Mouse (Mus musculus): Measurements from ENCODE around the gene Hbq1a. TPM values are rescaled to one million over a fixed set of nuclear protein-coding genes. Genes with fewer than 3 reads are reported as not detected.
A peak's percentile ranks its signal among the peaks of the same experiment; 100 is the strongest.

The Hbq1a gene
- polyA plus RNA-seq, 1 experiment from 2014 or later = 1.8 TPM

GRCm38 (mm10) chr11:32266776-32267175 is 33.1 kb upstream of the Hbq1a start:
- peaks cover 5% of the 10 kb centered on the region for H3K4me1 ChIP-seq (ENCODE audit: control insufficient read depth, insufficient read depth, low read length)
- H3K9ac ChIP-seq (ENCODE audit: low read depth, low read length) = peak overlapping the region; percentile 90
- H3K27me3 ChIP-seq (replicated peaks; ENCODE audit: control insufficient read depth, insufficient read depth, low read length) = no peaks in the 10 kb centered on the region
- WGBS = 23% methylated on average over 6 of the region's 6 CpGs
- H3K9me3 ChIP-seq (ENCODE audit: control insufficient read depth, low read length) = no peaks in the 10 kb centered on the region
- H3K27ac ChIP-seq (replicated peaks; ENCODE audit: low read depth, low read length) = peak overlapping the region; percentile 93
- H3K4me3 ChIP-seq (ENCODE audit: low read depth, low read length) = peak overlapping the region; percentile 79
- peak overlapping the region; percentile 62 for H3K4me2 ChIP-seq (ENCODE audit: low read depth, low read length)
- no peak for DNase-seq (ENCODE audit: low spot score)
- ATAC-seq (ENCODE audit: low read depth) = no peak
- 0 out of 2 replicates have a peak, but pooled peaks cover 5% of the 10 kb centered on the region for H3K36me3 ChIP-seq (ENCODE audit: control insufficient read depth, insufficient read depth, low read length)

DNA sequence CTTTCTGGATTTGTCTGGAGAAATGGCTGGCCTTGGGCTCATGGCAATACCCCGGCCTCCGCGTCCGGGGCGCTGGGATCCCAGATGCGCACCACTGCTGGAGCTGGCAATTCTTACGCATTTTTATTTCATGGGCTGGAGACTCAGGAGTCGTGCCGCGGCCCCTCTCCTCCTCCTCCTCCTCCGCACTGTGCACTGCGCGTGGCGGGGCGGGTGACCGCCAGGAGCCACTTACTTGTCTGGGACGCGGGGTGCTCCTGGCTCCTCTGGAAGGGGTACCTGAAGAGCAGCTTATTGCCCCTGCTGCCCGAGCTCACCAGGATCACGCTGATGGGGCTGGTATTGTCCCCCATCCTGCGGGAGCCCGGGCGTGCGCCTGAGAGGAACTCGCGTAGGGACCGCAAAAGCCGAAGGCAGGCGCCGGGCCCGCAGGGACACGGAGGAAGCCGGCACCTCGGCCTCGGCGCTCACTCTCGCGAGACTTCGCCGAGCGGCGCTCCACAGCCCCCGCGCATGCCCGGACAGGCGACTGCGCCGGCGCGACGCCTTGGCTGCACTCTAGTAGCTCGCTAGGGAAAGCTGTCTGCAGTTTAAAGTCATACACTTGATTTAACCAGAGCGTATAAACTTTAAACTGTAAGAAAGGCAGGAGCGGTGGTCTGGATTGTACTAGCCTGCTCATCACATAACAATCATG is 32.5 kb upstream of the Hbq1a start, which contains the start of gene Nprl3:
TSS of gene Nprl3 (minus strand) at position 520 of the 697 bp plus-strand sequence.
- ATAC-seq (ENCODE audit: low read depth) (peak; percentile 100), DNase-seq (ENCODE audit: low spot score) (peak; percentile 97)
- Histone ChIP-seq H3K4me1 (ENCODE audit: control insufficient read depth, insufficient read depth, low read length) (peaks cover 5% of the 10 kb centered on the region), H3K4me2 (ENCODE audit: low read depth, low read length) (peak within 1 kb of the TSS; percentile 62), H3K4me3 (ENCODE audit: low read depth, low read length) (peak within 1 kb of the TSS; percentile 79), H3K27ac (replicated peaks; ENCODE audit: low read depth, low read length) (peak within 1 kb of the TSS; percentile 93), H3K36me3 (ENCODE audit: control insufficient read depth, insufficient read depth, low read length) (no peaks in the 10 kb centered on the region), H3K27me3 (replicated peaks; ENCODE audit: control insufficient read depth, insufficient read depth, low read length) (no peaks in the 10 kb centered on the region), H3K9ac (ENCODE audit: low read depth, low read length) (peak within 1 kb of the TSS; percentile 90), H3K9me3 (ENCODE audit: control insufficient read depth, low read length) (no peaks in the 10 kb centered on the region)
- WGBS = under 1% methylated on average over 45 of the region's 54 CpGs

GRCm38 (mm10) chr11:32267964-32268363 is 31.9 kb upstream of the Hbq1a start:
- peak overlapping the region; percentile 79 for H3K4me3 ChIP-seq (ENCODE audit: low read depth, low read length)
- no peaks in the 10 kb centered on the region for H3K36me3 ChIP-seq (ENCODE audit: control insufficient read depth, insufficient read depth, low read length)
- ATAC-seq (ENCODE audit: low read depth) (no peak), DNase-seq (ENCODE audit: low spot score) (no peak)
- 18% methylated on average over 4 of the region's 5 CpGs for WGBS
- H3K9ac ChIP-seq (ENCODE audit: low read depth, low read length) = peak overlapping the region; percentile 90
- H3K27me3 ChIP-seq (replicated peaks; ENCODE audit: control insufficient read depth, insufficient read depth, low read length) = no peaks in the 10 kb centered on the region
- H3K9me3 ChIP-seq (ENCODE audit: control insufficient read depth, low read length) = no peaks in the 10 kb centered on the region
- peak overlapping the region; percentile 93 for H3K27ac ChIP-seq (replicated peaks; ENCODE audit: low read depth, low read length)
- peaks cover 5% of the 10 kb centered on the region for H3K4me1 ChIP-seq (ENCODE audit: control insufficient read depth, insufficient read depth, low read length)
- peak overlapping the region; percentile 62 for H3K4me2 ChIP-seq (ENCODE audit: low read depth, low read length)

GRCm38 (mm10) chr11:32268952-32269351 is 30.9 kb upstream of the Hbq1a start:
- Histone ChIP-seq H3K27me3 (replicated peaks; ENCODE audit: control insufficient read depth, insufficient read depth, low read length) (no peaks in the 10 kb centered on the region), H3K9me3 (ENCODE audit: control insufficient read depth, low read length) (no peaks in the 10 kb centered on the region), H3K4me1 (ENCODE audit: control insufficient read depth, insufficient read depth, low read length) (peaks cover 5% of the 10 kb centered on the region), H3K9ac (ENCODE audit: low read depth, low read length) (no peak overlapping the region), H3K27ac (replicated peaks; ENCODE audit: low read depth, low read length) (no peak overlapping the region), H3K36me3 (ENCODE audit: control insufficient read depth, insufficient read depth, low read length) (no peaks in the 10 kb centered on the region), H3K4me2 (ENCODE audit: low read depth, low read length) (no peak overlapping the region), H3K4me3 (ENCODE audit: low read depth, low read length) (no peak overlapping the region)
- WGBS = 79% methylated on average over 5 of the region's 5 CpGs
- no peak for ATAC-seq (ENCODE audit: low read depth)
- DNase-seq (ENCODE audit: low spot score) = no peak

DNA sequence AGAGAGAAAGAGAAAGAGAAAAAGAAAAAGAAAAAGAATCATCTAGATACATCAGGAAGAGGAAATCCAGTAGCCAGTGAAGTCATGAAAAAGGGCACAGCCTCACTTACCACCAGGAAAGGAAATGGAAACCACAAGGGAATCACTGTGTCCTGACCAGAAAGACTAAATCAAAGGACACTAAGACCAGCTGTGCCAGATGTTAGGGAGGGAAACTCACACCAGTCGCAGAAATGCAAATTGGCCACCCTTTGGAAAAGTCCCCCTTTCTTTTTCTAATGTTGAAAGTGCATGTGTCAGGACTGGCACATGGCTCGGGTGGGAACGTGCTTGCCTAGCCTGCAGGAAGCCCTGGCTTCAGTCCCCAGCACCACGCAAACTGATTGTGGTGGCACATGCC is 28.7 kb upstream of the Hbq1a start:
- no peak overlapping the region for H3K27ac ChIP-seq (replicated peaks; ENCODE audit: low read depth, low read length)
- H3K36me3 ChIP-seq (ENCODE audit: control insufficient read depth, insufficient read depth, low read length) = no peaks in the 10 kb centered on the region
- ATAC-seq (ENCODE audit: low read depth) (no peak), DNase-seq (ENCODE audit: low spot score) (no peak)
- no peaks in the 10 kb centered on the region; the same call in 1 of the 2 replicates for H3K4me1 ChIP-seq (ENCODE audit: control insufficient read depth, insufficient read depth, low read length)
- H3K9ac ChIP-seq (ENCODE audit: low read depth, low read length) = no peak overlapping the region
- no peaks in the 10 kb centered on the region for H3K9me3 ChIP-seq (ENCODE audit: control insufficient read depth, low read length)
- no peak overlapping the region for H3K4me3 ChIP-seq (ENCODE audit: low read depth, low read length)
- no peak overlapping the region for H3K4me2 ChIP-seq (ENCODE audit: low read depth, low read length)
- 43% methylated on average over 4 of the region's 4 CpGs for WGBS
- H3K27me3 ChIP-seq (replicated peaks; ENCODE audit: control insufficient read depth, insufficient read depth, low read length) = no peaks in the 10 kb centered on the region

GRCm38 (mm10) chr11:32276347-32276746 is 23.5 kb upstream of the Hbq1a start, which contains the start of gene Hba-x:
Gene Hba-x (plus strand): TSS chr11:32276400.
- WGBS = 75% methylated on average over 3 of the region's 3 CpGs
- no peak within 1 kb of the TSS for H3K9ac ChIP-seq (ENCODE audit: low read depth, low read length)
- H3K27me3 ChIP-seq (replicated peaks; ENCODE audit: control insufficient read depth, insufficient read depth, low read length) = peaks cover 4% of the 10 kb centered on the region
- no peak within 1 kb of the TSS for H3K27ac ChIP-seq (replicated peaks; ENCODE audit: low read depth, low read length)
- no peak within 1 kb of the TSS for H3K4me3 ChIP-seq (ENCODE audit: low read depth, low read length)
- H3K4me1 ChIP-seq (ENCODE audit: control insufficient read depth, insufficient read depth, low read length) = no peaks in the 10 kb centered on the region
- ATAC-seq (ENCODE audit: low read depth) (no peak), DNase-seq (ENCODE audit: low spot score) (no peak)
- no peaks in the 10 kb centered on the region for H3K9me3 ChIP-seq (ENCODE audit: control insufficient read depth, low read length)
- no peak within 1 kb of the TSS for H3K4me2 ChIP-seq (ENCODE audit: low read depth, low read length)
- no peaks in the 10 kb centered on the region for H3K36me3 ChIP-seq (ENCODE audit: control insufficient read depth, insufficient read depth, low read length)

GRCm38 (mm10) chr11:32277736-32278457 is 22.0 kb upstream of the Hbq1a start:
- ATAC-seq (ENCODE audit: low read depth) = no peak
- H3K4me3 ChIP-seq (ENCODE audit: low read depth, low read length) = no peak overlapping the region

GRCm38 (mm10) chr11:32278458-32278957 is 21.4 kb upstream of the Hbq1a start:
- WGBS = 82% methylated on average over 12 of the region's 12 CpGs
- H3K27me3 ChIP-seq (replicated peaks; ENCODE audit: control insufficient read depth, insufficient read depth, low read length) = peaks cover 4% of the 10 kb centered on the region
- H3K4me3 ChIP-seq (ENCODE audit: low read depth, low read length) = no peak overlapping the region
- no peak overlapping the region for H3K4me2 ChIP-seq (ENCODE audit: low read depth, low read length)
- H3K27ac ChIP-seq (replicated peaks; ENCODE audit: low read depth, low read length) = no peak overlapping the region
- no peak overlapping the region for H3K9ac ChIP-seq (ENCODE audit: low read depth, low read length)
- ATAC-seq (ENCODE audit: low read depth) = no peak
- no peak for DNase-seq (ENCODE audit: low spot score)
- no peaks in the 10 kb centered on the region for H3K36me3 ChIP-seq (ENCODE audit: control insufficient read depth, insufficient read depth, low read length)
- no peaks in the 10 kb centered on the region for H3K4me1 ChIP-seq (ENCODE audit: control insufficient read depth, insufficient read depth, low read length)
- no peaks in the 10 kb centered on the region for H3K9me3 ChIP-seq (ENCODE audit: control insufficient read depth, low read length)

More at GRCm38 (mm10) chr11:32277736-32278457, 22.0 kb upstream of the Hbq1a start:
- Histone ChIP-seq H3K36me3 (ENCODE audit: control insufficient read depth, insufficient read depth, low read length) (no peaks in the 10 kb centered on the region), H3K9me3 (ENCODE audit: control insufficient read depth, low read length) (no peaks in the 10 kb centered on the region), H3K27me3 (replicated peaks; ENCODE audit: control insufficient read depth, insufficient read depth, low read length) (peaks cover 4% of the 10 kb centered on the region), H3K27ac (replicated peaks; ENCODE audit: low read depth, low read length) (no peak overlapping the region), H3K4me2 (ENCODE audit: low read depth, low read length) (no peak overlapping the region), H3K9ac (ENCODE audit: low read depth, low read length) (no peak overlapping the region), H3K4me1 (ENCODE audit: control insufficient read depth, insufficient read depth, low read length) (no peaks in the 10 kb centered on the region)
- 73% methylated on average over 21 of the region's 21 CpGs for WGBS
- DNase-seq (ENCODE audit: low spot score) = no peak
